ENCODE assay signal across 8 mouse cellular contexts in the genomic region with DNA sequence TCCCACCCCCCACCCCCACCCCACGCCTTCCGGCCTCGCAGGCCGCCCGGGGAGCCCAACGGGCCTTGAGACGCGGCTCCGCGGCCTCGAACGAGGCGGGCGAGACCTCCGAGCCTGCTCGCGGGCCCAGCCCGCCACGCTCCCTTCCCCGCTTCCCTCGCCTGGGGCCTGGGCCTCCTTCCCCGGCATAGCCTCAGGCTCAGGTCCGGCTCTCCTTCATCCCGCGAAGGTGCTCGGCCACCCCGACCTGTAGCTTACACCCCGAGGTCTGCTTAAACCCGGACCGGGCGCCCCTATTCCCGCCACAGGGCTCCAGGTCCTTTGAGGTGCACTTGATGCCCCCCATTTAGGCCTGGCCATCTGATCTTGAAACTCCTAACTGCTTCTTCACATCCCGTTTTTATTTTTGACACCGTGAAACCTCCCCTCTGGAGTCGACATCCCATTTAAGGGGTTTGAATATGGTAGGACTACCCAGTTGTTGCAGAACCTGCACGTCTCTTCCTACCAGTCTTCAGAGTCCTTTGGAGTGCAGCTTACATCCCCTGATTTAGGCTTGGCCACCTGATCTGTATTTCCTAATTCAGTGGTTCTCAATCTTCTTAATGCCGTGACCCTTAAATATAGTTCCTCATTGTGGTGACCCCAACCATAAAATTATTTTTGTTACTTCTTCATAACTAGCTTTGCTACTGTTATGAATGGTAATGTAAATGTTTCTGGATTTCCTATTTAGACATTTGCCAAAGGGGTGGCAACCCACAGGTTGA. TPM values are rescaled to one million over a fixed set of nuclear protein-coding genes. Genes with fewer than 3 reads are reported as not detected.
DNase-seq lines count a peak whose midpoint lies in the region; ATAC-seq and TF ChIP-seq lines count a peak whose summit lies in the region.

No protein-coding gene starts in this region.

- peaks cover 40% of the 10 kb centered on the region for H3K4me1 ChIP-seq in hindbrain, embryonic 13.5 days (replicated peaks)
- peaks cover 16% of the 10 kb centered on the region for H3K4me1 ChIP-seq in lung, embryonic 16.5 days (replicated peaks; ENCODE audit: control insufficient read depth, insufficient read depth, low read length)
- peaks cover 16% of the 10 kb centered on the region; the same call in 1 of the 2 replicates for H3K4me1 ChIP-seq in stomach, embryonic 15.5 days

- no peaks in the 10 kb centered on the region for H3K27me3 ChIP-seq in hindbrain, embryonic 13.5 days
- no peaks in the 10 kb centered on the region for H3K27me3 ChIP-seq in lung, embryonic 16.5 days (ENCODE audit: control insufficient read depth, insufficient read depth, low read depth, low read length)
- no peaks in the 10 kb centered on the region for H3K27me3 ChIP-seq in stomach, embryonic 15.5 days (replicated peaks)

- no peaks in the 10 kb centered on the region for H3K9me3 ChIP-seq in hindbrain, embryonic 13.5 days
- H3K9me3 ChIP-seq in lung, embryonic 16.5 days (ENCODE audit: control insufficient read depth, low read length): no peaks in the 10 kb centered on the region
- H3K9me3 ChIP-seq in stomach, embryonic 15.5 days: no peaks in the 10 kb centered on the region

- 2% methylated on average over 37 of the region's 37 CpGs for WGBS in hindbrain, embryonic 13.5 days
- under 1% methylated on average over 31 of the region's 37 CpGs for WGBS in lung, embryonic 16.5 days
- WGBS in stomach, embryonic 15.5 days: under 1% methylated on average over 32 of the region's 37 CpGs

- peak overlapping the region; percentile 96 for H3K4me3 ChIP-seq in gastrocnemius, adult 2 months
- peak overlapping the region; percentile 99 for H3K4me3 ChIP-seq in hindbrain, embryonic 13.5 days
- peak overlapping the region; percentile 80 for H3K4me3 ChIP-seq in lung, embryonic 16.5 days (ENCODE audit: low read length)
- H3K4me3 ChIP-seq in stomach, embryonic 15.5 days (replicated peaks): peak overlapping the region; percentile 95

- peak overlapping the region; percentile 95 for H3K27ac ChIP-seq in gastrocnemius, adult 2 months
- peak overlapping the region; percentile 91 for H3K27ac ChIP-seq in hindbrain, embryonic 13.5 days
- H3K27ac ChIP-seq in lung, embryonic 16.5 days (ENCODE audit: low read length): peak overlapping the region; percentile 78
- peak overlapping the region; percentile 85 for H3K27ac ChIP-seq in stomach, embryonic 15.5 days

- intact Hi-C loops in gastrocnemius, adult 2 months (cut with DNase I): loop anchor here (5.0 kb wide), 1 partner anchor 47 kb away; a partner anchor contains a TSS
- intact Hi-C loops in gastrocnemius, postnatal 36 days (cut with DNase I): no loop called here

- 0 out of 2 replicates have a peak, but pooled peaks have one; percentile 2 for ATAC-seq in common myeloid progenitor, adult 5-6 weeks (replicated peaks; ENCODE audit: low read depth, poor library complexity, severe bottlenecking)
- ATAC-seq in hindbrain, embryonic 13.5 days (ENCODE audit: low FRiP score): no peak
- ATAC-seq in lung, embryonic 16.5 days (ENCODE audit: low read depth): no peak
- 0 out of 2 replicates have a peak, but pooled peaks have one; percentile 1 for ATAC-seq in stomach, embryonic 15.5 days (ENCODE audit: insufficient read depth, low FRiP score, low read depth)

- peak overlapping the region; percentile 82 for H3K4me2 ChIP-seq in hindbrain, embryonic 13.5 days
- H3K4me2 ChIP-seq in lung, embryonic 16.5 days (ENCODE audit: low read depth, low read length): peak overlapping the region; percentile 83
- peak overlapping the region; percentile 70 for H3K4me2 ChIP-seq in stomach, embryonic 15.5 days

- H3K36me3 ChIP-seq in hindbrain, embryonic 13.5 days: peaks cover 22% of the 10 kb centered on the region
- peaks cover 19% of the 10 kb centered on the region for H3K36me3 ChIP-seq in lung, embryonic 16.5 days (ENCODE audit: control insufficient read depth, insufficient read depth, low read length)
- H3K36me3 ChIP-seq in stomach, embryonic 15.5 days: peaks cover 13% of the 10 kb centered on the region

- no peak for DNase-seq in gastrocnemius, adult 2 months
- no peak for DNase-seq in gastrocnemius, adult 8-10 months (ENCODE audit: low spot score in 2 of 2)
- peak; percentile 36 for DNase-seq in 416B (ENCODE audit: low read depth)
- no peak for DNase-seq in gastrocnemius, postnatal 36 days

- TF ChIP-seq CTCF in gastrocnemius, adult 2 months (IDR thresholded peaks at IDR 0.05): no peak

- peak overlapping the region; percentile 98 for H3K9ac ChIP-seq in hindbrain, embryonic 13.5 days
- peak overlapping the region; percentile 82 for H3K9ac ChIP-seq in lung, embryonic 16.5 days (ENCODE audit: low read length)
- H3K9ac ChIP-seq in stomach, embryonic 15.5 days: peak overlapping the region; percentile 92

RNA-seq across cellular contexts. Expression of a gene that starts 0.7 kb away (rescaled TPM):
- total RNA-seq in gastrocnemius, adult 2 months (2021): 10 to 100 TPM; 39.2 to 41.3 TPM
- 10 to 100 TPM; 36.5 to 40.7 (median 39.7) TPM for total RNA-seq in gastrocnemius, adult 8-10 months (2022)
- 56.2 and 56.7 TPM in 2 replicates for total RNA-seq in common myeloid progenitor, adult 5-6 weeks (2017)
- 99.1 and 102 TPM in 2 replicates for polyA plus RNA-seq in hindbrain, embryonic 13.5 days (2015; fragmentation: Nextera tagmentation; extraction: Ambion mirVana)
- polyA plus RNA-seq in lung, embryonic 16.5 days (2015; fragmentation: Nextera tagmentation; extraction: Ambion mirVana): 80.2 and 92.8 TPM in 2 replicates
- 75.9 and 81.6 TPM in 2 replicates for polyA plus RNA-seq in stomach, embryonic 15.5 days (2015; fragmentation: Nextera tagmentation; extraction: Ambion mirVana)
- total RNA-seq in gastrocnemius, postnatal 36 days (2021): 10 to 100 TPM; 37.0 to 37.1 TPM

RNA-seq across cellular contexts. Expression of a gene that starts 43.7 kb away (rescaled TPM):
- total RNA-seq in gastrocnemius, adult 2 months (2021): 100 to 1,000 TPM; 390 to 523 TPM
- 100 to 1,000 TPM; 325 to 413 (median 358) TPM for total RNA-seq in gastrocnemius, adult 8-10 months (2022)
- 63.1 and 84.2 TPM in 2 replicates for total RNA-seq in common myeloid progenitor, adult 5-6 weeks (2017)
- 507 and 515 TPM in 2 replicates for polyA plus RNA-seq in hindbrain, embryonic 13.5 days (2015; fragmentation: Nextera tagmentation; extraction: Ambion mirVana)
- polyA plus RNA-seq in lung, embryonic 16.5 days (2015; fragmentation: Nextera tagmentation; extraction: Ambion mirVana): 424 and 435 TPM in 2 replicates
- 437 and 463 TPM in 2 replicates for polyA plus RNA-seq in stomach, embryonic 15.5 days (2015; fragmentation: Nextera tagmentation; extraction: Ambion mirVana)
- total RNA-seq in gastrocnemius, postnatal 36 days (2021): 100 to 1,000 TPM; 425 to 470 TPM

RNA-seq across cellular contexts. Expression of a gene that starts 44.0 kb away (rescaled TPM):
- total RNA-seq in gastrocnemius, adult 2 months (2021): 1 to 10 TPM; 1.7 to 2.6 TPM
- 1 to 10 TPM; 1.8 to 3.1 (median 2.4) TPM for total RNA-seq in gastrocnemius, adult 8-10 months (2022)
- 6.1 and 11.1 TPM in 2 replicates for total RNA-seq in common myeloid progenitor, adult 5-6 weeks (2017)
- polyA plus RNA-seq in hindbrain, embryonic 13.5 days (2015; fragmentation: Nextera tagmentation; extraction: Ambion mirVana): 14.9 and 17.8 TPM in 2 replicates
- 15.4 and 18.2 TPM in 2 replicates for polyA plus RNA-seq in lung, embryonic 16.5 days (2015; fragmentation: Nextera tagmentation; extraction: Ambion mirVana)
- 16.9 and 21.5 TPM in 2 replicates for polyA plus RNA-seq in stomach, embryonic 15.5 days (2015; fragmentation: Nextera tagmentation; extraction: Ambion mirVana)
- 1 to 10 TPM; 3.3 to 3.4 TPM for total RNA-seq in gastrocnemius, postnatal 36 days (2021)

RNA-seq across cellular contexts. Expression of a gene that starts 45.9 kb away (rescaled TPM):
- total RNA-seq in gastrocnemius, adult 2 months (2021): under 1 TPM in 1 of 2 experiments, not detected in 1; 0.11 TPM
- not detected for total RNA-seq in gastrocnemius, adult 8-10 months (2022)
- total RNA-seq in common myeloid progenitor, adult 5-6 weeks (2017): not detected in 2 replicates
- polyA plus RNA-seq in hindbrain, embryonic 13.5 days (2015; fragmentation: Nextera tagmentation; extraction: Ambion mirVana): 2.1 and 2.4 TPM in 2 replicates
- 0.43 and 0.91 TPM in 2 replicates for polyA plus RNA-seq in lung, embryonic 16.5 days (2015; fragmentation: Nextera tagmentation; extraction: Ambion mirVana)
- polyA plus RNA-seq in stomach, embryonic 15.5 days (2015; fragmentation: Nextera tagmentation; extraction: Ambion mirVana): 0.30 and 0.48 TPM in 2 replicates
- under 1 TPM in 1 of 2 experiments, not detected in 1; 0.15 TPM for total RNA-seq in gastrocnemius, postnatal 36 days (2021)

RNA-seq across cellular contexts. Expression of a gene that starts 47.1 kb away (rescaled TPM):
- 10 to 100 TPM; 60.4 to 71.8 TPM for total RNA-seq in gastrocnemius, adult 2 months (2021)
- 10 to 100 TPM; 63.0 to 69.4 (median 67.5) TPM for total RNA-seq in gastrocnemius, adult 8-10 months (2022)
- total RNA-seq in common myeloid progenitor, adult 5-6 weeks (2017): 57.3 and 69.9 TPM in 2 replicates
- 40.6 and 40.8 TPM in 2 replicates for polyA plus RNA-seq in hindbrain, embryonic 13.5 days (2015; fragmentation: Nextera tagmentation; extraction: Ambion mirVana)
- 41.1 and 41.7 TPM in 2 replicates for polyA plus RNA-seq in lung, embryonic 16.5 days (2015; fragmentation: Nextera tagmentation; extraction: Ambion mirVana)
- polyA plus RNA-seq in stomach, embryonic 15.5 days (2015; fragmentation: Nextera tagmentation; extraction: Ambion mirVana): 59.1 and 59.2 TPM in 2 replicates
- total RNA-seq in gastrocnemius, postnatal 36 days (2021): 10 to 100 TPM; 60.6 to 62.6 TPM

Comparison
In these comparisons a context has a peak if more than half of its experiments do, and no peak if none do; other contexts are left out.
1. ATAC-seq: peak in common myeloid progenitor, adult 5-6 weeks (single experiment) and stomach, embryonic 15.5 days (single experiment); none in hindbrain, embryonic 13.5 days (single experiment) and lung, embryonic 16.5 days (single experiment).
2. Peak in every context shown above with its lines, with median percentiles within 50 percentile points of each other: H3K27ac ChIP-seq, H3K4me3 ChIP-seq, H3K4me2 ChIP-seq and H3K9ac ChIP-seq.